Comparison of ENCODE assay signal across 8 mouse cellular contexts in the genomic region with DNA sequence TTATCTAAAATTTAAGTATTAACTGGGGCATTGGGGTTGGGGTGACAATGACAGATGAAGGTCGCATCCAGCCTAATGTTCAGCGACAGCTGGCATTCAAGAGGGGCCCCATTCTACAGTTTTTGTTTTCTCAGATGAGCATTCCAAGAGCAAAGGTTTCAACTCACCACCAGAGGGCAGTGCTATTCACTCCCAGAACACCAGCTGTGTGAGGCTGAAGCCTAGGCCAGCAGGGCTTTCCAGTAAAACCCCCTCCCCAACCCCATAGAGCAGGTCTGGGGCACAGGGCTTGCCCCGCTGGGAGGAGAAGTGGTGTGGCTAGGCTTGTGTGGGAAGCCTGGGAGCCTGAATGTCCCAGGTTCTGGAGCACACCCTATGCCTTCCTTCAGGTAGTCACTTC. TPM values are rescaled to one million over a fixed set of nuclear protein-coding genes. Genes with fewer than 3 reads are reported as not detected.
A peak's percentile ranks its signal among the peaks of the same experiment; 100 is the strongest.
DNase-seq lines count a peak whose midpoint lies in the region; ATAC-seq and TF ChIP-seq lines count a peak whose summit lies in the region.

No protein-coding gene starts in this region.

- H3K27ac ChIP-seq in forebrain, embryonic 11.5 days (ENCODE audit: low read depth, low read length), result no peak overlapping the region
- no peak overlapping the region for H3K27ac ChIP-seq in forebrain, embryonic 16.5 days (ENCODE audit: low read length)
- H3K27ac ChIP-seq in ES-E14 (ENCODE audit: insufficient read depth, low read depth, low read length, poor library complexity, severe bottlenecking), result no peak overlapping the region

- no peak for ATAC-seq in forebrain, embryonic 11.5 days (replicated peaks; ENCODE audit: low FRiP score)
- ATAC-seq in forebrain, embryonic 16.5 days, result no peak
- ATAC-seq in granulocyte monocyte progenitor cell, adult 5-6 weeks (replicated peaks; ENCODE audit: poor library complexity, severe bottlenecking), result peak; percentile 56; the same call in 1 of the 2 replicates

- no peaks in the 10 kb centered on the region for H3K27me3 ChIP-seq in forebrain, embryonic 11.5 days (ENCODE audit: control insufficient read depth, insufficient read depth, low read length)
- H3K27me3 ChIP-seq in forebrain, embryonic 16.5 days (replicated peaks; ENCODE audit: control insufficient read depth, insufficient read depth, low read length), result no peaks in the 10 kb centered on the region

- no peak overlapping the region for H3K9ac ChIP-seq in forebrain, embryonic 11.5 days (ENCODE audit: low read length)
- no peak overlapping the region for H3K9ac ChIP-seq in forebrain, embryonic 16.5 days (replicated peaks; ENCODE audit: low read depth, low read length)
- peak overlapping the region; percentile 19; the same call in 1 of the 2 replicates for H3K9ac ChIP-seq in ES-E14 (ENCODE audit: insufficient read depth, low read depth, low read length, poor library complexity, severe bottlenecking)

- no peaks in the 10 kb centered on the region for H3K36me3 ChIP-seq in forebrain, embryonic 11.5 days (ENCODE audit: control insufficient read depth, insufficient read depth, low read length)
- no peaks in the 10 kb centered on the region for H3K36me3 ChIP-seq in forebrain, embryonic 16.5 days (ENCODE audit: control insufficient read depth, insufficient read depth)
- H3K36me3 ChIP-seq in ES-E14 (ENCODE audit: control insufficient read depth, insufficient read depth, low read length, poor library complexity, severe bottlenecking), result no peaks in the 10 kb centered on the region

- peak; percentile 67 for DNase-seq in forebrain, embryonic 11.5 days (ENCODE audit: low spot score)
- peak; percentile 57 for DNase-seq in ES-E14 (ENCODE audit: low read depth, low spot score)
- DNase-seq in cerebellum, adult 9-10 months, result peak; percentile 26
- DNase-seq in layer of hippocampus, adult 18-20 months (ENCODE audit: low spot score in 2 of 2), result peak; percentile 18 to 55
- peak; percentile 69 for DNase-seq in lung, postnatal 14 days
- peak; percentile 14 to 50 for DNase-seq in spleen, postnatal 10 days (ENCODE audit: low spot score in 2 of 2)

- no peak overlapping the region for H3K4me2 ChIP-seq in forebrain, embryonic 11.5 days (ENCODE audit: low read depth, low read length, severe bottlenecking)
- H3K4me2 ChIP-seq in forebrain, embryonic 16.5 days (ENCODE audit: low read length), result no peak overlapping the region

- H3K9me3 ChIP-seq in forebrain, embryonic 11.5 days (ENCODE audit: control insufficient read depth, low read length), result no peaks in the 10 kb centered on the region
- no peaks in the 10 kb centered on the region for H3K9me3 ChIP-seq in forebrain, embryonic 16.5 days (ENCODE audit: control insufficient read depth, low read length)
- H3K9me3 ChIP-seq in ES-E14 (ENCODE audit: control insufficient read depth, insufficient read depth, low read depth, low read length), result no peaks in the 10 kb centered on the region

- H3K4me1 ChIP-seq in forebrain, embryonic 11.5 days (replicated peaks; ENCODE audit: control insufficient read depth, insufficient read depth, low read length), result 0 out of 2 replicates have a peak, but pooled peaks cover 2% of the 10 kb centered on the region
- H3K4me1 ChIP-seq in forebrain, embryonic 16.5 days (replicated peaks; ENCODE audit: control insufficient read depth, insufficient read depth, low read length), result no peaks in the 10 kb centered on the region
- peaks cover 1 to 13% of the 10 kb centered on the region in 2 experiments for H3K4me1 ChIP-seq in ES-E14 (ENCODE audit: control insufficient read depth in 2 of 2, insufficient read depth in 2 of 2, low read length in 2 of 2, poor library complexity in 1 of 2)

- H3K4me3 ChIP-seq in forebrain, embryonic 11.5 days (ENCODE audit: low read depth, low read length), result no peak overlapping the region
- H3K4me3 ChIP-seq in forebrain, embryonic 16.5 days (replicated peaks; ENCODE audit: low read length), result no peak overlapping the region
- no peak overlapping the region for H3K4me3 ChIP-seq in ES-E14 (ENCODE audit: insufficient read depth in 1 of 2, low read depth in 1 of 2, low read length in 2 of 2, poor library complexity in 1 of 2, severe bottlenecking in 1 of 2)

- in situ Hi-C loops in ES-E14 (cut with MboI; ENCODE audit: low sequenced_read_pairs in 2 of 2, unreplicated experiment in 2 of 2), result no loop called here

- 9% methylated on average over 3 of the region's 3 CpGs for WGBS in forebrain, embryonic 11.5 days
- WGBS in forebrain, embryonic 16.5 days, result 4% methylated on average over 3 of the region's 3 CpGs

TF ChIP-seq in ES-E14, 5 proteins besides CTCF, POLR2A, EP300 and RAD21:
- TF ChIP-seq CHD2 (IDR thresholded peaks at IDR 0.05; ENCODE audit: low read depth, low read length) (no peak), ZC3H11A (IDR thresholded peaks at IDR 0.05; ENCODE audit: borderline replicate concordance, low read depth, low read length) (peak; percentile 57)
TF ChIP-seq in ES-E14: peak in this region for 1.

RNA-seq across cellular contexts. Expression of gene Ptges, which starts 38.7 kb away (rescaled TPM):
- 4.2 and 5.5 TPM in 2 replicates for polyA plus RNA-seq in forebrain, embryonic 11.5 days (2014; fragmentation: Nextera tagmentation; extraction: Ambion mirVana)
- 3.3 and 4.4 TPM in 2 replicates for polyA plus RNA-seq in forebrain, embryonic 16.5 days (2015; fragmentation: Nextera tagmentation; extraction: Ambion mirVana)
- total RNA-seq in ES-E14 (2012; rRNA removed), result 25.5 and 30.3 TPM in 2 replicates
- total RNA-seq in granulocyte monocyte progenitor cell, adult 5-6 weeks (2014; fragmentation: Nextera tagmentation), result 0.30 TPM in 1 of 2 replicates, not detected in the other
- total RNA-seq in granulocyte monocyte progenitor cell, adult 5-6 weeks (2017), result 0.13 and 0.52 TPM in 2 replicates
- total RNA-seq in layer of hippocampus, adult 18-20 months (2021), result 1 to 10 TPM; 2.5 to 5.2 TPM

RNA-seq across cellular contexts. Expression of gene Prrx2, which starts 56.2 kb away (rescaled TPM):
- polyA plus RNA-seq in forebrain, embryonic 11.5 days (2014; fragmentation: Nextera tagmentation; extraction: Ambion mirVana), result 30.8 and 33.6 TPM in 2 replicates
- 1.9 and 4.0 TPM in 2 replicates for polyA plus RNA-seq in forebrain, embryonic 16.5 days (2015; fragmentation: Nextera tagmentation; extraction: Ambion mirVana)
- 8.7 and 16.2 TPM in 2 replicates for total RNA-seq in ES-E14 (2012; rRNA removed)
- total RNA-seq in granulocyte monocyte progenitor cell, adult 5-6 weeks (2014; fragmentation: Nextera tagmentation), result not detected in 2 replicates
- total RNA-seq in granulocyte monocyte progenitor cell, adult 5-6 weeks (2017), result not detected in 2 replicates
- 1 to 10 TPM in 1 of 2 experiments, under 1 TPM in 1; 0.94 to 1.9 TPM for total RNA-seq in layer of hippocampus, adult 18-20 months (2021)
